Mouse (Mus musculus) heart, postnatal 4 days (tissue): Measurements from ENCODE around the gene Samd9l. TPM values are rescaled to one million over a fixed set of nuclear protein-coding genes. Genes with fewer than 3 reads are reported as not detected.
"Not testable (repeated sequence)": the region's sequence is repeated elsewhere in the genome, so short reads cannot be mapped to it uniquely, and the experiment has no call there.

Experiments used
- DNase-seq: peaks from one replicate; pipeline ENCODE4 v3.0.0; 2021
- total RNA-seq, 2 experiments: library from RNA; stranded (reverse); gene quantifications; 2 replicates each; pipeline ENCODE4 v1.2.3; 2021

The Samd9l gene
- total RNA-seq = 10 to 100 TPM; 10.2 to 10.6 TPM

DNA sequence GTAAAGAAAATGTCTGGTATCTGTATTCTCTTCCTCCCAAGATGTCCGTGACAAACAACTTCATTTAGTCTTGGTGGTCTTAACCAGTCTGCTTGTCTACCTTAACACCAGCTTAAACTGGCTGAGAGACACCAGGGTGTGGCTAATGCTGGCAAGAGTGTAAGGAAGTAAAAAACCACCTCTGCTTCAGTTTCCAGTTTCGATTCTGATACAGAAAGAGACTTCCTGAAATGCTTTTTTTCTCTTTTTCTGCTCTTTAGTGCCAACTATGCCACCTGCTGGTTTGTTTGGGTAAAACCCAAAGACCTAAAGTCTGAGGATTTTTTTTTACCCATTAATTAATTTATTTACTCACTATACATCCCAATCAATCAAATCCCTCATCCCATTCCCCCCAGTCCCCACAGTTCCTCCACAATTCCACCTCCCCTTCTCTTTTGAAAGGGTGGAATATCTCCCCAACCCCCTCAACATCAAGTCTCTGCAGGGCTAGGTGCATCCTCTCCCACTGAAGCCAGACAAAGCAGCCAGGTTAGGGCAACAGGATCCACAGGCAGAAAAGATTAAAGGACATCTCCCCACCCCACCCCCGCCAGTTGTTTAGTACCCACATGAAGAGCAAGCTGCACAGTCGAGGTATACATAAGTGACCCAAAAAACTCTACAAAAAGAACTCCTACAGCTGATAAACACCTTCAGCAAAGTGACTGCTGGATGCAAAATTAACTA lies at the start of gene Samd9l:
Gene Samd9l (minus strand): TSS at position 233 of the 729 bp plus-strand sequence.
- peak; percentile 80 for DNase-seq

DNA sequence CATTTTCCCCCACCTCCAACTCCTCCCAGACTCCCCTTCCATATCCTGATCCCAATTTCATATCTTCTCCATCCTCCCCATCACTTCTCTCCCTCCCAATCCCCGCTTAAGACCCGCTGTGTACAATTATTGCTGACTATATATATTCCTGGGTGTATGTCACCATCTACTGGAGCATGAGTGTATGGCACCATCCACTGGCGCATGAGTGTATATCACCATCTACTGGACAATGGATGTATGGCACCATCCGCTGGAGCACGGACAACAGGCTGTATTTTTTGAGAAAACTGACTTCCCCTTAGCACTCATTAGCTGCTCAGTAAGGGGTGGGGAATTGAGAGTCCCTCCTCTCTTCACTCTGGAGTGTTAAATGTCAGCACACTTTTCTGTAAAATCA lies 48.0 kb upstream of the Samd9l start:
- peak; percentile 72 for DNase-seq

DNA sequence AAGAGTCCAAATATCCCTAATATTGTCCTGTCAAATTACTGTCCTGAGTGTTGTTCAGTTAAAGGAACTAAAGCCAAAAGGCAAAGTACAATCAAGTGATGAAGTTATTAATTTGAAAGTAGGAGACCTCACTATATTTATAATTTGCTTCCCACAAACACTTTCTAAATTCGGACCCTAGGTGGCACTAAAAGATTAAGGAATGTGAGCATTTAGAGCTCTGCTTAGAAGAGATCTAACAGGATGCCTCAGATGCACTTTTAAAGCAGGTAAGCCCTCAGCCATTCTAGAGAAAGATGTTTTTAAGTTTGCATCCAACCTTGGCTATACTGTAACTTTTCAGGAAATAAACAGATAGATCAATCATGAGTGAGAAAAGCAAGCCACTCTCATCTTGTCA lies 44.5 kb upstream of the Samd9l start:
- DNase-seq = no peak

DNA sequence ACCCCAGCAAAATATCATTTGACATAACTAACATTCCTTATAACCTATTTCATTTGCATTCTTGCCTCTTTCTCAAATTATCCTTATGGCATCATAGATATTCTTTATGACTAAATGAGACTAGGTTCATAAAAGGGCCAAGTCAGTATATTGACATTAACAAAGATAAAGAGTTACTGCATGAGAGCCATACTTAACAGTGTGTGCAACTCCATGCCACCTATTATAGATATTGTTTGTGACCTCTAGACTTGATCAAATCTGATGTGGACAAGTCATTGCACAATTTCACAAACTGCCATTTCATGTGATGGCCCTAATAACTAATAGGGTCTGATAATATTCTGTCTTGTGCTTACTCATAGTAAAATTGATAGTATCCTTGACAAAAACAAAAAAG lies 36.7 kb upstream of the Samd9l start:
- no peak for DNase-seq

DNA sequence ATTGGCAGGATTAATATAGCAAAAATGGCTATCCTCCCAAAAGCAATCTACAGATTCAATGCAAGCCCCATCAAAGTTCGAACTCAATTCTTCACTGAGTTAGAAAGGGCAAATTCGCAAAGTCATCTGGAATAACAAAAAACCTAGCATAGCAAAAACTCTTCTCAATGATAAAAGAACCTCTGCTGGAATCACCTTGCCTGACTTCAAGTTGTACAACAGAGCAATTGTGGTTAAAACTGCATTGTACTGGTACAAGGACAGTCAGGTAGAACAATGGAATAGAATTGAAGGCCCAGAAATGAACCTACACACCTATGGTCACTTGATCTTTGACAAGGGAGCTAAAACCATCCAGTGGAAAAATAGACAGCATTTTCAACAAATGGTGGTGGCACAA lies 31.6 kb upstream of the Samd9l start:
- not testable (repeated sequence) for DNase-seq

DNA sequence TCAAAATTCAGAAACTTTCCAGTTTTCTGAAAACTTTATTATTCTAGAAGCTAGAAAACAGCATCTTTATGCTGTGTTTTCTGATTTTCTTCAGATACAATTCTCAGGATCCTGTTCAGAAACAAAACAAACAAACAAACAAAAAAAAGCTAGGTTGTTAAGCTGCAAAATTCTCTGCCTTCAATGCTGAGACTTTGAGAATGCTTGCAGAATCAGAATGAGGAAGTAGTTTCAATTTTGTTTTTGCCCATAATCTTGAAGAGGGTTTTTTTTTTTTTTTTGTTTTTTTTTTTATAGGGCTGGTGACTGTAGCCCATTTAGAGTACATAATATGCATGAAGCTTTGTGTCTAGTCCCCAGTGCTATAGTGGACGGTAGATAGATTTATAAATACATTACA lies 27.7 kb upstream of the Samd9l start:
- DNase-seq = no peak

DNA sequence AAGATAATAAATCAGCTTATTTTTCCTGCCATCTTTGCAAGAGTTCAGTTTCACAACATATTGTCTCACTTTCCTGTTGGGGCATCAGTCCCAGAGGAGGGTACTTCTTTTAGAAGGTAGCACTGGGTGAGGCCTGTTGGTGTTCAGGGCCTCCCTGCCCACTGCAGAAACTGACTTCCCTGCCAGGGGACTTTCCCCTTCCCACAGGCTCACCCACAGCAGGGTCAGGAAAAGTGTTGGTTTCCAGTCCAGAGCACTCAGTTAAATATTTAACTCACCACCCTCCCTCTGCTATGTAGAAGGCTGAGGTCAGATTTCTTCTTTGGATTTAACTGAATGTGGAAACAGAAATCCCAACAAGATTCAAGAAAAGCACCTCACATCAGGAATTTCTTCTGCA lies 26.0 kb upstream of the Samd9l start:
- DNase-seq = not testable (repeated sequence)

DNA sequence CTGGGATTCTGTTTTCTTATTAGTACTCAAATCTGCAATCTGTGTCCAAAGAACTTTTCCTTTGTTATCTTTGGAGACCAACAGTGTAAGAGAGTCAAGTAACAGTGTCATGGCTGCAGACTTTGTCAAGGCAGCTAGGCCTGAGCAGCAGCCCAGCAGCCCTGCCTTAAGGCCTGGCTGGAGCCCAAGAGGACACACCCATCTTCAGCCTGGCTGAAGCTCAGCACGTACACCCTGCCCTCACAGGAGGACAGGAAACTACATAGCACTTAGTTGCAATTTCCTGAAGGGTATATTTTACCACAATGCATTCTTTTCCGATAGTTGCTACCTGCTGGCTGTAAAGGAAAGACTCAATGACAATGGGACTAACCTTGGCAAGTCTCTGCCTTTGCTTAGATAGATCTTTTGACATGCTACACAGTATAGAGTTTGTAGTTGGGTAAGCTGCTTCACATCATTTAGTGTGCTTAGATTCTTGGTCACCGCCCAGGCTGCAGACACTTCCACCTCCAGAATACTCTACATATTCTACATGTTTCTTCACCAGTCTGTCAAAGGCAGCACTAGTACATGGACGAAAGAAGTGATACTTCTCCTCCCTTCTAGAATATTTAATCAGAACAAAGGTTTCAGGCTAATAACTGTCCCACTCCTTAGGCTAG lies 25.4 kb upstream of the Samd9l start:
- peak; percentile 64 for DNase-seq

DNA sequence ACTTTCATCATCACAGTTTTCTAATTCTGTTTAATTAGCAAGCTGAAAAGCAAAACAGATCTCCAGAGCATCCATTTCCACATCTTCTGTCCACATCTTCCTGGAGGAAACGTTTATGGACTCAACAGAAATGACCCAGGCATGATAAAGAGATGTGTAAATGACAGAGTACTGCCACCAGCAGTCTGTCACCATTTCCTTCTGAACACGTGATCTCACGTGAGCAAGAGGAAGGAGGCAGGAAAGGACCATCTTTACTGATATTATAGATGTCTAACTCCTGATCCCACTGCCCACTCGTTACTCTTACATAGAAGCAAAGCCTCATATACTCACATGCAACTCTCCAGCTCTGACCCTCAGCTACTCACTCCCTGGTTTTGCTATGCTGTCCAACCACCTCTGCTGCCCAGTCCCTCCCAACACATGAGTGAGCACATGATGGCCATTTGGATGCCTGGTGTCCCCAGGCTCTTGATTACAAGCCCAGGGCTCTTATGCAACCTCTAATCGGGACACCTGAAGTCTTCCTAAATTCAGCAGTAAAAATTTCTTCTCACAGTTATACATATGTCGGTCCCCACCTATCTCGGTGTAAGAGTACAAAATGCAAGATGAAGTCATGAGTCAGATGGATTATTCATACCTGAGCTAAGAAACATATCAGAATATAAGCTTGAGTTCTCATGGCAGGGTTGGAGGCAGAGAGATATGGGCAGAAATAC lies 2.0 kb downstream of the Samd9l start:
- DNase-seq = not testable (repeated sequence)

DNA sequence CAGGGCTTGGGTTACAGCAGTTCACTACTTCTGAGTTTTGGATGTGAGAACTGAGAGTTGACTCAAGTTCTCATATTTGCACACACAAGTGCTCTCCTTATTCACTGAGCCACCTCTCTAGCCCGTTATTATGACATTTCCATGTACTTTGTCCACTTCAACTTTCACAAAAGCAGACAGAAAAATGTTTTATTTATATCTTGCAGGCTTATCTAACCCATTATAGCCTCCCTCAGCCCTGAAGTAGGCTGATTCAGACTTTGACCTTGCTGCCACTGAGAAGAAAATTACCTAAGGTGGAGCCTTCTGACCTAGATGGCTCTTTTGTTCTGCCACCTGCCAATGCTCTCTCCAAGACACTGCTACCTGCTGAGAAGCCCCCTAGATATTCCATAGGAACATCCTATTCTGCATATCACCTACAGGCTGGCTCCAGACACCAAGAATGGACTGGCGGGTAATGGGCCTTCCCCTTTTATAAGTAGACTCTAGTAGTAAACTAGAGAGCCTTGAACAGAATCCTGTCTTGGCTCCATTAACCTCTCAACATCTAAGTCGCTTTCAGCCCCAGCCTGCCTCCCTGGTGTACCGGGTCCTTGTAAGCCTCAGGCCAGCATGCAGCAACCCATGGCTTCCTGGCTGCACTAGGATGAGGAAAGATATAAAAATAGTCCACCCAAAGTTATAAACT lies 3.3 kb downstream of the Samd9l start:
- DNase-seq = not testable (repeated sequence)

DNA sequence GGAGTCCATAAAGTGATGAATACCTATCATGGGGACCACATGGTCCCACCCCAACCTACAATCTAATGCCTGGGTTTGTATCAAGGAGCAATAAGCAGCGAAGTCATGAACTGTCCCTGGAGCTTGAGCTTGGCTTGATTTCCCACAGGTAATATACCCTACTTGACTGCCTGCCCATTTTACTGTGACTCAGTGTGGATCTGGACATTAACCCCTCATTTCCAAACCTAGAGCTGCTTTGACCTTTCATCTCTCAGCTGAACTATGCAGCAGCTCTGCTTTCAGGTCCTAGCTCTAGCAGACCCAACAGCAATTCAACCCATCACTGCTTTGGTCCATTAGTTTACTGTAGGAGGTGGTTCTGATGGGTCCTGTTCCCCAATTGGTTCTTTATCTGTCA lies 9.4 kb downstream of the Samd9l start:
- no peak for DNase-seq

DNA sequence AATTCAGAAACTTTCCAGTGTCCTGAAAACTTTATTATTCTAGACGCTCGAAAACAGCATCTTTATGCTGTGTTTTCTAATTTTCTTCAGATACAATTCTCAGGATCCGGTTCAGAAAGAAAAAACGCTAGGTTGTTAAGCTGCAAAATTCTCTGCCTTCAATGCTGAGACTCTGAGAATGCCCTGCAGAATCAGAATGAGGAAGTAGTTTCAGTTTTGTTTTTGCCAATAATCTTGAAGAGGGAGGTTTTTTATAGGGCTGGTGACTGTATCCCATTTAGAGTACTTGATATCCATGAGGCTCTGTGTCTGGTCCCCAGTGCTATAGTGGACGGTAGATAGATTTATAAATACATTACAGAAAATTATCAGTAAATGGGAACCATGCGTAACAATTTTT lies 12.8 kb downstream of the Samd9l start:
- DNase-seq = no peak

DNA sequence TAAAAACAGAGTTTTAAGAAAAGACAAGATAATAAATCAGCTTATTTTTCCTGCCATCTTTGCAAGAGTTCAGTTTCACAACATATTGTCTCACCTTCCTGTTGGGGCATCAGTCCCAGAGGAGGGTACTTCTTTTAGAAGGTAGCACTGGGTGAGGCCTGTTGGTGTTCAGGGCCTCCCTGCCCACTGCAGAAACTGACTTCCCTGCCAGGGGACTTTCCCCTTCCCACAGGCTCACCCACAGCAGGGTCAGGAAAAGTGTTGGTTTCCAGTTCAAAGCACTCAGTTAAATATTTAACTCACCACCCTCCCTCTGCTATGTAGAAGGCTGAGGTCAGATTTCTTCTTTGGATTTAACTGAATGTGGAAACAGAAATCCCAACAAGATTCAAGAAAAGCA lies 14.6 kb downstream of the Samd9l start:
- not testable (repeated sequence) for DNase-seq

DNA sequence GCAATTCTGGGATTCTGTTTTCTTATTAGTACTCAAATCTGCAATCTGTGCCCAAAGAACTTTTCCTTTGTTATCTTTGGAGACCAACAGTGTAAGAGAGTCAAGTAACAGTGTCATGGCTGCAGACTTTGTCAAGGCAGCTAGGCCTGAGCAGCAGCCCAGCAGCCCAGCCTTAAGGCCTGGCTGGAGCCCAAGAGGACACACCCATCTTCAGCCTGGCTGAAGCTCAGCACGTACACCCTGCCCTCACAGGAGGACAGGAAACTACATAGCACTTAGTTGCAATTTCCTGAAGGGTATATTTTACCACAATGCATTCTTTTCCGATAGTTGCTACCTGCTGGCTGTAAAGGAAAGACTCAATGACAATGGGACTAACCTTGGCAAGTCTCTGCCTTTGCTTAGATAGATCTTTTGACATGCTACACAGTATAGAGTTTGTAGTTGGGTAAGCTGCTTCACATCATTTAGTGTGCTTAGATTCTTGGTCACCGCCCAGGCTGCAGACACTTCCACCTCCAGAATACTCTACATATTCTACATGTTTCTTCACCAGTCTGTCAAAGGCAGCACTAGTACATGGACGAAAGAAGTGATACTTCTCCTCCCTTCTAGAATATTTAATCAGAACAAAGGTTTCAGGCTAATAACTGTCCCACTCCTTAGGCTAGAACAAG lies 15.1 kb downstream of the Samd9l start:
- DNase-seq = not testable (repeated sequence)

DNA sequence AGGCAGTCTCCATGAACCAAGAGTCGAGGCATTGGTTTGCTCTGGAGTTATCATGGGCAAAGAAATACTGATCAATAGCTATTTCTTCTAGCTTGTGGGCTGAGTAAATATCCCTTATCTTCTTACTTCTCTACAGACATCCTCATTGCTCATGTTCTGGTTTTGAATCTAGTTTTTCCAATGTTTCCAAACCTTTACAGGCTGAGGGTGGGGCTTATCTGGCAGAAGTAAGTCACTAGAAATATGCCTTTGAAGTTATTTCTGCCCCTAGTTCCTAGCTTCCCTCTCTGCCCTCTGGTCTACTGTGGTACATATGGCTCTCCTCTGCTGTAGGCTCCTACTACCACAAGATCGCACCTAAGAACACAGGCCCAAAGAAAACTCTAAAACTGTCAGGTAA lies 20.2 kb downstream of the Samd9l start:
- no peak for DNase-seq

DNA sequence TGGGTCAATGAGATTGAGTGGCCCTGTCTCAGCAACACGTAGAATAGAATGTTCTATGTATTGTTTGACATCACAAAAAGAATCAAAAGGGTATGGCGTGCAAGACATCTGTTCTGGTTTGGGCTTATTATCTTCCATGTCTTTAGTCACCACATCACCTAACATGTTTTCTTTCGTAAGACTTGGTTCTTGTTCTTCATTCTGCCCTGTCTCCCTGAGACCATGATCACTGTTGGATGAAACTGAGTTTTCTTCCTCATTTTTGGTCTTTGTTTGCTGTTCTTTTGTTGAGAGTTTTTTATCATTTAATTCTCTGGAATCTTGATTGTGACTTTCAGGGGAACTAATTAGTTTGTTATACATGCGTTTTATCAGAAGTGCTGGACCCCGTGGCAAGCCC lies 22.7 kb downstream of the Samd9l start:
- no peak for DNase-seq

DNA sequence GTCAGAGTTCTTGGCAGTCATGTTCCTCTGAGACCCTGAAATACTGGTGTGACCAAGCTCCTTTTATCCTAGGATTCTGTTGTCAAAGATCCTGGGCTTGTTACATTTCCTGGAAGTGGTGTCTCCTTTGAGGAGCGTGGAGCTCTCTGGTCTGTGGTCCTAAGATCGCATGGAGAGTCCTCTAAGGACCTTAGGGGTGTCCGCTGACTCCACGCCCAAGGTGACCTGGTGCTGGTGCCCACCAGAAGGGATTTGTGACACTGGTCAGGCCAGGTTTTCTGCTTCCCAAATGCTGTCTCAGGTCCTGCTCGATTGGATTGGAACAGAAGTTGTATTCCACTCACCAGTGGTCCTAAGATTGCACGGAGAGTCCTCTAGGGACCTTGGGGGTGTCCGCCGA lies 29.8 kb downstream of the Samd9l start:
- no peak for DNase-seq

DNA sequence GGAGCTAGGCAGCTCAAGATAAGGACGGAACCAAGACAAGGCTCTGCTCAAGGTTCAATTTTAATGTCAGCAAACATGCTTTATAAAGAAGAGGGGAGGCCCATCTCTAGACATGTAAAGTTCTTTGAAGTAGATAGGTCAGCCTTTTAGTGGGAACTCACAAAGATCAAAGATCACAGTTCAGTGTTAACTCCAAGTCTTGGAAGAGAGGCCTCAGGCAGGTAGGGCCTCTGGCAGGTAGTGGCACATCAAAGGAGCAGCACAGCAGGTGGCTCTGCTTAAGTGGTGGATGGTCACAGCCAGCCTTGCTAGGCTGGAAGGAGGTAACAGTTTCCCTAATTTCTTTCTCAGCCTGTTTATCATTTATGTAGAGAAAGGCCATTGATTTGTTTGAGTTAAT lies 33.8 kb downstream of the Samd9l start:
- DNase-seq = not testable (repeated sequence)

DNA sequence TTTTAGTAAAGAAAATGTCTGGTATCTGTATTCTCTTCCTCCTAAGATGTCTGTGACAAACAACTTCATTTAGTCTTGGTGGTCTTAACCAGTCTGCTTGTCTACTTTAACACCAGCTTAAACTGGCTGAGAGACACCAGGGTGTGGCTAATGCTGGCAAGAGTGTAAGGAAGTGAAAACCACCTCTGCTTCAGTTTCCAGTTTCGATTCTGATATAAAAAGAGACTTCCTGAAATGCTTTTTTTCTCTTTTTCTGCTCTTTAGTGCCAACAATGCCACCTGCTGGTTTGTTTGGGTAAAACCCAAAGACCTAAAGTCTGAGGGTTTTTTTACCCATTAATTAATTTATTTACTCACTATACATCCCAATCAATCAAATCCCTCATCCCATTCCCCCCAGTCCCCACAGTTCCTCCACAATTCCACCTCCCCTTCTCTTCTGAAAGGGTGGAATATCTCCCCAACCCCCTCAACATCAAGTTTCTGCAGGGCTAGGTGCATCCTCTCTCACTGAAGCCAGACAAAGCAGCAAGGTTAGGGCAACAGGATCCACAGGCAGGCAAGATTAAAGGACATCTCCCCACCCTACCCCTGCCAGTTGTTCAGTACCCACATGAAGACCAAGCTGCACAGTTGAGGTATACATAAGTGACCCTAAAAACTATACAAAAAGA lies 53.3 kb downstream of the Samd9l start:
- DNase-seq = peak; percentile 42

DNA sequence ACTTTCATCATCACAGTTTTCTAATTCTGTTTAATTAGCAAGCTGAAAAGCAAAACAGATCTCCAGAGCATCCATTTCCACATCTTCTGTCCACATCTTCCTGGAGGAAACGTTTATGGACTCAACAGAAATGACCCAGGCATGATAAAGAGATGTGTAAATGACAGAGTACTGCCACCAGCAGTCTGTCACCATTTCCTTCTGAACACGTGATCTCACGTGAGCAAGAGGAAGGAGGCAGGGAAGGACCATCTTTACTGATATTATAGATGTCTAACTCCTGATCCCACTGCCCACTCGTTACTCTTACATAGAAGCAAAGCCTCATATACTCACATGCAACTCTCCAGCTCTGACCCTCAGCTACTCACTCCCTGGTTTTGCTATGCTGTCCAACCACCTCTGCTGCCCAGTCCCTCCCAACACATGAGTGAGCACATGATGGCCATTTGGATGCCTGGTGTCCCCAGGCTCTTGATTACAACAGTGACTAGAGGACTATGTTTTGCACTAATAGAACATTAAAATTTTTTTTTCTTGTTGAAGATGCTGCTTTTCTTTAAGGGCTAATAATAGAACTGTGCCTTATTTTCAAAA lies 54.2 kb downstream of the Samd9l start:
- not testable (repeated sequence) for DNase-seq

DNA sequence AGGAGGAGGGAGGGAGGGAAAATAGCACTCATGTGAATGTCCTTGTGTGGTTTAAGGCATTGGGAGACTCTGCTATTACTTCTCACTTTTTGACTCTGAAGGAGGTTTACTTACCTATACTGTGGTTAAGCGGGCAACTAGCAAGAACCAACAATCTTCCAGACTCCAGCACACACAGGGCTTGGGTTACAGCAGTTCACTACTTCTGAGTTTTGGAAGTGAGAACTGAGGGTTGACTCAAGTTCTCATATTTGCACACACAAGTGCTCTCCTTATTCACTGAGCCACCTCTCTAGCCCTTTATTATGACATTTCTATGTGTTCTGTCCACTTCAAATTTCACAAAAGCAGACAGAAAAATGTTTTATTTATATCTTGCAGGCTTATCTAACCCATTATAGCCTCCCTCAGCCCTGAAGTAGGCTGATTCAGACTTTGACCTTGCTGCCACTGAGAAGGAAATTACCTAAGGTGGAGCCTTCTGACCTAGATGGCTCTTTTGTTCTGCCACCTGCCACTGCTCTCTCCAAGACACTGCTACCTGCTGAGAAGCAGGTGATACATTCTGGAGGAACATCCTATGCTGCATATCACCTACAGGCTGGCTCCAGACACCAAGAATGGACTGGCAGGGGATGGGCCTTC lies 55.6 kb downstream of the Samd9l start:
- DNase-seq = not testable (repeated sequence)
